Mouse (Mus musculus) spleen, adult 2 months (tissue): ENCODE measurements around the gene Arhgef10l.

ENCODE experiments used
- CTCF ChIP-seq: fragments of 200-500 bp; IDR thresholded peaks from 2 replicates; pipeline ENCODE4 v1.5.1; 2011; ENCODE audit warnings: mild to moderate bottlenecking, inconsistent platforms; ENCODE audit not compliant: insufficient read depth, insufficient read length, insufficient replicate concordance; ENCODE audit errors: extremely low read depth
- POLR2A ChIP-seq: fragments of 200-500 bp; IDR thresholded peaks from 2 replicates; pipeline ENCODE4 v1.6.1; 2011; ENCODE audit warnings: low read depth, low read length, inconsistent platforms

- TF ChIP-seq CTCF (no peak), POLR2A (no peak)
Observed at GRCm38 (mm10) chr4:140480369-140481067, 185.3 kb downstream of the Arhgef10l start.
